Mouse (Mus musculus): ENCODE measurements around the gene Pde4b. TPM values are rescaled to one million over a fixed set of nuclear protein-coding genes. Genes with fewer than 3 reads are reported as not detected.
A peak's percentile ranks its signal among the peaks of the same experiment; 100 is the strongest.

Gene Pde4b
- polyA plus RNA-seq, 1 experiment from 2014 or later, result 25.7 TPM

GRCm38 (mm10) chr4:102420794-102421397, 333.6 kb downstream of the Pde4b start:
- Histone ChIP-seq H3K9ac (0 out of 2 replicates have a peak overlapping the region, but pooled peaks have one; percentile 2), H3K4me2 (no peak overlapping the region)
- WGBS, result 55% methylated on average over 11 of the region's 11 CpGs

GRCm38 (mm10) chr4:102421398-102421859, 334.1 kb downstream of the Pde4b start:
- H3K36me3 ChIP-seq (ENCODE audit: insufficient read depth), result no peaks in the 10 kb centered on the region
- 65% methylated on average over 18 of the region's 18 CpGs for WGBS
- ATAC-seq (ENCODE audit: insufficient read depth) (no peak), DNase-seq (no peak)
- 0 out of 2 replicates have a peak overlapping the region, but pooled peaks have one; percentile 14 for H3K4me2 ChIP-seq
- no peak overlapping the region for H3K4me3 ChIP-seq (ENCODE audit: low read depth, low read length)
- H3K4me1 ChIP-seq (ENCODE audit: insufficient read depth), result no peaks in the 10 kb centered on the region
- H3K9me3 ChIP-seq (ENCODE audit: low read depth, low read length), result no peaks in the 10 kb centered on the region
- H3K27me3 ChIP-seq (ENCODE audit: insufficient read depth, low read length), result no peaks in the 10 kb centered on the region
- no peak overlapping the region for H3K27ac ChIP-seq (ENCODE audit: low read depth)
- TF ChIP-seq CTCF (IDR thresholded peaks at IDR 0.05; ENCODE audit: low read depth), result no peak
- H3K9ac ChIP-seq, result no peak overlapping the region

More at GRCm38 (mm10) chr4:102420794-102421397, 333.6 kb downstream of the Pde4b start:
- TF ChIP-seq CTCF (IDR thresholded peaks at IDR 0.05; ENCODE audit: low read depth), result no peak
- ATAC-seq (ENCODE audit: insufficient read depth) (no peak), DNase-seq (no peak)
- H3K27ac ChIP-seq (ENCODE audit: low read depth), result no peak overlapping the region
- no peaks in the 10 kb centered on the region for H3K27me3 ChIP-seq (ENCODE audit: insufficient read depth, low read length)
- no peaks in the 10 kb centered on the region for H3K36me3 ChIP-seq (ENCODE audit: insufficient read depth)
- no peaks in the 10 kb centered on the region for H3K9me3 ChIP-seq (ENCODE audit: low read depth, low read length)
- H3K4me3 ChIP-seq (ENCODE audit: low read depth, low read length), result no peak overlapping the region
- no peaks in the 10 kb centered on the region for H3K4me1 ChIP-seq (ENCODE audit: insufficient read depth)

GRCm38 (mm10) chr4:102424104-102424503, 336.8 kb downstream of the Pde4b start:
- TF ChIP-seq CTCF (IDR thresholded peaks at IDR 0.05; ENCODE audit: low read depth), result no peak
- no peaks in the 10 kb centered on the region for H3K36me3 ChIP-seq (ENCODE audit: insufficient read depth)
- no peaks in the 10 kb centered on the region for H3K4me1 ChIP-seq (ENCODE audit: insufficient read depth)

GRCm38 (mm10) chr4:102425422-102425821, 338.1 kb downstream of the Pde4b start:
- no peak for ATAC-seq (ENCODE audit: insufficient read depth)
- Histone ChIP-seq H3K9me3 (ENCODE audit: low read depth, low read length) (no peaks in the 10 kb centered on the region), H3K4me3 (ENCODE audit: low read depth, low read length) (no peak overlapping the region), H3K4me1 (ENCODE audit: insufficient read depth) (no peaks in the 10 kb centered on the region), H3K36me3 (ENCODE audit: insufficient read depth) (no peaks in the 10 kb centered on the region), H3K9ac (no peak overlapping the region), H3K27me3 (ENCODE audit: insufficient read depth, low read length) (no peaks in the 10 kb centered on the region), H3K27ac (ENCODE audit: low read depth) (no peak overlapping the region), H3K4me2 (no peak overlapping the region)
- 29% methylated on average over 3 of the region's 3 CpGs for WGBS
- no peak for DNase-seq
- TF ChIP-seq CTCF (IDR thresholded peaks at IDR 0.05; ENCODE audit: low read depth), result no peak

More at GRCm38 (mm10) chr4:102424104-102424503, 336.8 kb downstream of the Pde4b start:
- no peak for ATAC-seq (ENCODE audit: insufficient read depth)
- Histone ChIP-seq H3K4me2 (no peak overlapping the region), H3K4me3 (ENCODE audit: low read depth, low read length) (no peak overlapping the region), H3K27ac (ENCODE audit: low read depth) (no peak overlapping the region), H3K9me3 (ENCODE audit: low read depth, low read length) (no peaks in the 10 kb centered on the region), H3K27me3 (ENCODE audit: insufficient read depth, low read length) (no peaks in the 10 kb centered on the region), H3K9ac (no peak overlapping the region)
- 88% methylated on average over 3 of the region's 3 CpGs for WGBS
- DNase-seq, result no peak

GRCm38 (mm10) chr4:102429730-102430341, 342.5 kb downstream of the Pde4b start:
- ATAC-seq (ENCODE audit: insufficient read depth) (no peak), DNase-seq (no peak)
- no peaks in the 10 kb centered on the region for H3K27me3 ChIP-seq (ENCODE audit: insufficient read depth, low read length)
- no peak overlapping the region for H3K27ac ChIP-seq (ENCODE audit: low read depth)
- WGBS, result 46% methylated on average over 4 of the region's 4 CpGs
- no peaks in the 10 kb centered on the region for H3K4me1 ChIP-seq (ENCODE audit: insufficient read depth)
- no peak for TF ChIP-seq CTCF (IDR thresholded peaks at IDR 0.05; ENCODE audit: low read depth)
- H3K9ac ChIP-seq, result no peak overlapping the region
- no peaks in the 10 kb centered on the region for H3K36me3 ChIP-seq (ENCODE audit: insufficient read depth)
- no peak overlapping the region for H3K4me2 ChIP-seq
- no peaks in the 10 kb centered on the region for H3K9me3 ChIP-seq (ENCODE audit: low read depth, low read length)
- no peak overlapping the region for H3K4me3 ChIP-seq (ENCODE audit: low read depth, low read length)

GRCm38 (mm10) chr4:102432040-102432782, 344.9 kb downstream of the Pde4b start:
- Histone ChIP-seq H3K4me1 (ENCODE audit: insufficient read depth) (no peaks in the 10 kb centered on the region), H3K4me2 (no peak overlapping the region), H3K4me3 (ENCODE audit: low read depth, low read length) (no peak overlapping the region), H3K9ac (no peak overlapping the region), H3K36me3 (ENCODE audit: insufficient read depth) (no peaks in the 10 kb centered on the region), H3K9me3 (ENCODE audit: low read depth, low read length) (no peaks in the 10 kb centered on the region), H3K27ac (ENCODE audit: low read depth) (no peak overlapping the region), H3K27me3 (ENCODE audit: insufficient read depth, low read length) (no peaks in the 10 kb centered on the region)
- DNase-seq (no peak), ATAC-seq (ENCODE audit: insufficient read depth) (no peak)
- 30% methylated on average over 9 of the region's 9 CpGs for WGBS
- TF ChIP-seq CTCF (IDR thresholded peaks at IDR 0.05; ENCODE audit: low read depth), result no peak

Measured in lung, embryonic 14.5 days (tissue).